Mouse (Mus musculus) layer of hippocampus, postnatal 25 days (tissue): Measurements from ENCODE around the gene Lrrc7. TPM values are rescaled to one million over a fixed set of nuclear protein-coding genes. Genes with fewer than 3 reads are reported as not detected.

Experiments used
- DNase-seq, 2 experiments: peaks; one replicate each; pipeline ENCODE4 v3.0.0; 2022; ENCODE audit warnings: mixed read lengths in 2 of 2, low spot score in 1 of 2; ENCODE audit errors: extremely low spot score in 1 of 2
- total RNA-seq, 2 experiments: library from RNA; stranded (reverse); gene quantifications; 2 replicates each; pipeline ENCODE4 v1.2.3; 2021

The Lrrc7 gene
- total RNA-seq: 100 to 1,000 TPM; 101 to 138 TPM

DNA sequence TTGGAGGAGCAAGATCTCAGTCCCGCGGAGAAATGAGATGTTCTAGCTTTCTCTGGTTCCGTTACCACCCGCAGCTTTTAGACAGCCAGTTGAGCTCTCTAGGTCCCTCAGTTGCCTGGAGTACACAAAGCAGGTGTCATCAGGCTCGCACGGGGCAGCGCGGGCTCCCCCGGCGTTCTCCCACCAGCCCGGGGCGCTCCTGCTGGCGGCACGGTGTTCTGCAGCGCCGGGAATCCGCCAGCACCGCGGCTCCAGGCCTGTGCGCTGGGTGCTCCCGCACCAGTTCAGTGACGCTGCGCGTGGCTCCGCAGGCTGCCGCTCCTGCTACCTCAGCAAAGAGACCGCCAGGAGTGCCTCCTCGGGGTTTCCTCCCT lies at the start of gene Lrrc7:
Gene Lrrc7, minus strand, starts transcription at position 235 of the 374 bp plus-strand sequence.
- DNase-seq: peak; percentile 67 to 79

DNA sequence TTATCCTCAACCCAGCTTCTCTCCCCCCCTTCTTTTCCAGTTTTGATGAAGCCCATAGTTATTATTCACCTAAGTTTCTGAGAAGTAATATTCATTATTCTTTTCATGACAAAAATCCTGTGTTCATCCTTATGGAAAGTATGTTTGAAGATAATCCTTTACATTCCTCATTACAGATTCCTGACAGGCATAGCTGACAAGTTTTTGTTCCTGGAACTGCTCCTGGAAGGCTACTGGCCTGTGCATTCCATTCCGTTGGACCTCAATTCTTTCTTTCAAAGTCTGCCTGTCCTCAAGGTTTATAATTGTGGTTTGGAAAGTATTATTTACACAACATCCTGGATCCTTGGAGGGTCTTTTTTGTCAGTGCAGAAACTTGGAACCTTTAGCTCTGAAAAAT lies 45.0 kb upstream of the Lrrc7 start:
- DNase-seq: no peak

DNA sequence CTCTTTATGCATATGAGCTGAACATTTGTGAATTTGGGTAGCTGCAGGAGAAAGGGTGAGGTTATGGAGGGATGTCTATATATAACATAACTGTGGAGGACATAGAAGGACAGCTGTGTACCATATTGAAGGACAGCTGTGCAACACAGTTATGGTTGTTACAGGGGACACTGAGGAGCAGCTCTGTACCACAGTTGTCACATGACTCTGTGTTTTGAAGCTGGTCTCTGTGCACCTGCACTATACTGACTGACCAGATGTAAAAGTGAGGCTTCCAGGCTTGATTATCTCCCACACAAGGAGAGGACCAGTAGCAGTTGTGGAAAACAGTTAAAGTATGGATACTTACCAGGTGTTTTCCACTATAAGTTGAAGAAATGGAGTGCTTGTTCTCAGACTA lies 43.3 kb upstream of the Lrrc7 start:
- no peak for DNase-seq

GRCm38 (mm10) chr3:158561256-158561986 lies 600 bp downstream of the Lrrc7 start:
- peak; percentile 49 to 56 for DNase-seq

- peak; percentile 35 to 40 for DNase-seq
Measured at GRCm38 (mm10) chr3:158560891-158561255, 1.1 kb downstream of the Lrrc7 start.

GRCm38 (mm10) chr3:158559691-158560650 lies 2.0 kb downstream of the Lrrc7 start:
- DNase-seq: peak; percentile 27 to 51

GRCm38 (mm10) chr3:158559131-158559658 lies 2.8 kb downstream of the Lrrc7 start:
- peak in 1 of 2 experiments; percentile 8 for DNase-seq

DNA sequence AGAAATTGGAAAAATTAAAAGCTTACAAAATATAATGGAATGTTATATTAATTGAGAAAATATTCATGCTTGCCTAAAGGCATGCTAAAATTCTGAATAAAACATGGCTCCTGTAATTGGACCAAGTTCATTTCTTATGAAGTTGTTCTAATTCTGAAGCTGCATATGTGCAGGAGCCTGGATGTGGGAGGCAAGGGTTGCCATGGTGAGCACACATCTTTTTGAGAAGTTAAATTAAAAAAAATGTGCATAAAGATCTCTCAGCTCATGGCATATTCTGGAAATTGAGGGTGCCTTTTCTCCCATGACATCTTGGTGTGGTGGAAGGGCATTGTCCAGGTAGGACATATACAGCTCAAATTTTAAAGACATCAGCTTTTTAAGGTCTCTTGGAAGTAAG lies 3.4 kb downstream of the Lrrc7 start:
- no peak for DNase-seq

DNA sequence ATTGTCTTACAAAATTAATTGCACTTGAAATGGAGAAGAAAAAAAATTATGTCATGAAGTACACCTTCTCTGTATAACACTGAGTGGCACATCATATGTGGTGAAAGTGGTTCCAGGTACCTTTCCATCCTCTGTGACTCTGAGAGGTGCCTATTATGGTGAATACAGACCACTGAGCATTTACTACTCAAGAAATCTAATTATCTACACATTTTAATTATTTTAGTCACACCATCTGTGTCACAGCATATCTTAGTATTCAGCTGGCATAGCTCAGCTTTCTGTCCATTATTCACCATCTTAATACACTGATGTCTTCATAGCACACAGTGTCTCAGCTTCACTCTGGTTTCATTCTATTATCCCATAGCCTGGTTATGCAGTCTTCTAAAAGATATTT lies 7.7 kb downstream of the Lrrc7 start:
- DNase-seq: no peak

DNA sequence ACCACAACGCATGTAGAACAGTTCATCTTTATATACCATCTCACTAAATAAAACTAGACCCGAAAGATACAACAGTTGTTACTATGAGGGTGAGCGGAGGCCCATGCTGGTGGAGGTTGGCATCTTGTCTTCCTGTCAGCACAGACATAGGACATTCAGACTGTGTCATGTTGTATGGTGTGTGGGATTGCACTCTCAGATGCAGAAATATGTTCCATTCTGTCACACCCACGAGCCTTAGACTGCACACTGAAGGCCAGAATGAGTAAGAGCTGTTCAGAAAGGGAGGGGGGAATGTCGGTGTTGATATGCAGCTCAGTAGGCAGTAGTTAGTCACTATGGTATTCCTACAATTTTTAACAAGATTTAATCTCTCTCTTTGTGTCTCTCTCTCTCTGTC lies 9.9 kb downstream of the Lrrc7 start:
- DNase-seq: no peak

- no peak for DNase-seq
Measured at GRCm38 (mm10) chr3:158543481-158543880, 18.5 kb downstream of the Lrrc7 start.

GRCm38 (mm10) chr3:158532859-158533258 lies 29.2 kb downstream of the Lrrc7 start:
- DNase-seq: no peak

DNA sequence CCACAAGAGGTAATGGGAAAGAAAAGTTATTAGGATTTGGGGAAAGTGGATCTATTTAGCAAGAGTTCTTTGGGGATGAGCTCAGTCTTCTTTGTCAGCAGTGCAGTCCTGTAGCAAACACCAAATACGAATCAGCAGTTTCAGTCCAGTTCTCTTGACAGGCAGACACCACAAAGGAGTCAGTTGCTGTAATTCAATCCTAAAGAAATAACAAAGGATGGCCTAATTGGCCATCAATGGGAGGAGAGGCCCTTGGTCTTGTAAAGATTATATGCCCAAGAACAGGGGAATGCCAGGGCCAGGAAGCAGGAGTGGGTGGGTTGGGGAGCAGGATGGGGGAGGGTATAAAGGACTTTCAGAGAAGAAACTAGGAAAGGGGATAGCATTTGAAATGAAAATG lies 33.5 kb downstream of the Lrrc7 start:
- no peak for DNase-seq

DNA sequence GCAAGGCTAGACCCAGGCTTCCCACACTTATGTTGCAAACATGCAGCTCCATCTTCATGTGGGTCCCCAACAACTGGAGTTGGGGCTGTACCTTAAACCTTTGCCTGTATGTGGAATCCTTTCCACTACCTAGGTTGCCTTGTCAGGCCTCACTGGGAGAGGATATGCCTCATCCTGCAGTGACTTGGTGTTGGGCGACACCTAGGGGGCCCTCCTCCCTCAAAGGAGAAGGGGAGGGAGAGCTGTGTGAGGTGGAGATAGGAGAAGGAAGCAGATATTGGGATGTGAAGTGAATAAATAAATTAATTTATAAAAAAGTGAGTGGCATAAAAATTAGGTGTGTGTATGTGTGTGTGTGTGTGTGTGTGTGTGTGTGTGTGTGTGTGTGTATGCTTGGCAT lies 68.3 kb downstream of the Lrrc7 start:
- DNase-seq: no peak

DNA sequence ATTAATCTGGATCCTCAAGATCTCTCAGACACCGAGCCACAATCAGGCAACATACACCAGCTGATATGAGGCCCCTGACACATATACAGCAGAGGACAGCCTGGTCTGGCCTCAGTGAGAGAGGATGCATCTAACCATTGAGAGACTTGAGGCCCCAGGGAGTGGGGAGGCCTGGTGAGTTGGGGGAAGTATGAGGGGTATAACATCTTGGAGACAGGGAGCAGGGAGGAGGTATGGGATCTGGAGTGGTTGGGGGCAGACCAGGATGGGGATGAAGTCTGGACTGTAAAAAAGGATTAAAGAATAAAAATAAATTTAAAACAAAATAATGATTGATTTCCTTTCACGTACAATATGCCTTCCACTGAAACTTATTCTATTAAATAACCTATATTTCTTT lies 82.3 kb downstream of the Lrrc7 start:
- no peak for DNase-seq

- no peak for DNase-seq
Measured at GRCm38 (mm10) chr3:158400600-158400999, 161.4 kb downstream of the Lrrc7 start.

GRCm38 (mm10) chr3:158391534-158391933 lies 170.5 kb downstream of the Lrrc7 start:
- no peak for DNase-seq

GRCm38 (mm10) chr3:158388076-158388454 lies 174.0 kb downstream of the Lrrc7 start:
- no peak for DNase-seq

- DNase-seq: no peak
Measured at GRCm38 (mm10) chr3:158387413-158388075, 174.5 kb downstream of the Lrrc7 start.

- DNase-seq: no peak
Measured at GRCm38 (mm10) chr3:158386848-158387247, 175.2 kb downstream of the Lrrc7 start.

DNA sequence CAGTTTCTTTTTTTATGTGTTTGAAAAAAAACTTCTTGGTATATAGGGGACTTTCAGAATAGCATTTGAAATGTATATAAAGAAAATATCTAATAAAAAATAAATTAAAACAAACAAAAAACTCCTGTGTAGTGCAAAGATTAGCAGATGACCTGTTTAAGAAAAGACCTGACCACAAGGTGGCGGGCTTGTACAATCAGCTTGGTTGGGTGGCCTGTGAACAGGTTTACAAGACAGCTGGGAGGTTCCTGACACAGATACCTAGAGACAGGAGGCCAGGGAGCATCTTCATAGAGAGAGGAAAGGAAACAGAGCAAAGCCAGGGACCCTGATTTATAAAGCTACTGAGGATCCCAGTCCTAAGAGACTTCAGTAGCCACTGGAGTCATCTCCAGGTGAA lies 186.1 kb downstream of the Lrrc7 start:
- peak in 1 of 2 experiments; percentile 47 for DNase-seq
